Mouse (Mus musculus): Measurements from ENCODE around the gene Nhsl2. TPM values are rescaled to one million over a fixed set of nuclear protein-coding genes. Genes with fewer than 3 reads are reported as not detected.

Gene Nhsl2
- polyA plus RNA-seq, 1 experiment from 2014 or later: 17.4 TPM

GRCm38 (mm10) chrX:101889813-101890469 is 40.8 kb downstream of the Nhsl2 start:
- H3K4me1 ChIP-seq (ENCODE audit: control insufficient read depth, insufficient read depth, low read length): no peaks in the 10 kb centered on the region
- H3K27me3 ChIP-seq (ENCODE audit: control insufficient read depth, insufficient read depth, low read length): no peaks in the 10 kb centered on the region
- H3K4me2 ChIP-seq (replicated peaks; ENCODE audit: low read depth, low read length): no peak overlapping the region
- no peaks in the 10 kb centered on the region for H3K9me3 ChIP-seq (ENCODE audit: control insufficient read depth, low read depth, low read length)
- no peak overlapping the region for H3K4me3 ChIP-seq (ENCODE audit: low read depth, low read length)
- H3K27ac ChIP-seq (ENCODE audit: low read length): no peak overlapping the region
- WGBS: 69% methylated on average over 4 of the region's 4 CpGs
- no peak for ATAC-seq (ENCODE audit: insufficient number of reproducible peaks, insufficient read depth, low FRiP score, low read depth)
- H3K9ac ChIP-seq (replicated peaks; ENCODE audit: low read depth, low read length): no peak overlapping the region
- no peaks in the 10 kb centered on the region for H3K36me3 ChIP-seq (ENCODE audit: control insufficient read depth, insufficient read depth, low read length)

- no peak overlapping the region for H3K4me3 ChIP-seq (ENCODE audit: low read depth, low read length)
- no peaks in the 10 kb centered on the region for H3K9me3 ChIP-seq (ENCODE audit: control insufficient read depth, low read depth, low read length)
- H3K27ac ChIP-seq (ENCODE audit: low read length): no peak overlapping the region
- H3K27me3 ChIP-seq (ENCODE audit: control insufficient read depth, insufficient read depth, low read length): no peaks in the 10 kb centered on the region
- H3K4me2 ChIP-seq (replicated peaks; ENCODE audit: low read depth, low read length): no peak overlapping the region
- H3K9ac ChIP-seq (replicated peaks; ENCODE audit: low read depth, low read length): no peak overlapping the region
- H3K4me1 ChIP-seq (ENCODE audit: control insufficient read depth, insufficient read depth, low read length): no peaks in the 10 kb centered on the region
- no peaks in the 10 kb centered on the region for H3K36me3 ChIP-seq (ENCODE audit: control insufficient read depth, insufficient read depth, low read length)
- WGBS: 71% methylated on average over 7 of the region's 7 CpGs
- ATAC-seq (ENCODE audit: insufficient number of reproducible peaks, insufficient read depth, low FRiP score, low read depth): no peak
Observed at GRCm38 (mm10) chrX:101893796-101894195, 44.6 kb downstream of the Nhsl2 start.

GRCm38 (mm10) chrX:101898341-101898740 is 49.2 kb downstream of the Nhsl2 start:
- no peak overlapping the region for H3K4me2 ChIP-seq (replicated peaks; ENCODE audit: low read depth, low read length)
- no peak overlapping the region for H3K4me3 ChIP-seq (ENCODE audit: low read depth, low read length)
- WGBS: 51% methylated on average over 4 of the region's 4 CpGs
- no peak for ATAC-seq (ENCODE audit: insufficient number of reproducible peaks, insufficient read depth, low FRiP score, low read depth)
- H3K9ac ChIP-seq (replicated peaks; ENCODE audit: low read depth, low read length): no peak overlapping the region
- H3K27me3 ChIP-seq (ENCODE audit: control insufficient read depth, insufficient read depth, low read length): no peaks in the 10 kb centered on the region
- H3K36me3 ChIP-seq (ENCODE audit: control insufficient read depth, insufficient read depth, low read length): no peaks in the 10 kb centered on the region
- H3K4me1 ChIP-seq (ENCODE audit: control insufficient read depth, insufficient read depth, low read length): no peaks in the 10 kb centered on the region
- no peak overlapping the region for H3K27ac ChIP-seq (ENCODE audit: low read length)
- no peaks in the 10 kb centered on the region for H3K9me3 ChIP-seq (ENCODE audit: control insufficient read depth, low read depth, low read length)

GRCm38 (mm10) chrX:101901806-101902490 is 52.8 kb downstream of the Nhsl2 start:
- no peak for ATAC-seq (ENCODE audit: insufficient number of reproducible peaks, insufficient read depth, low FRiP score, low read depth)
- WGBS: 65% methylated on average over 7 of the region's 7 CpGs
- no peak overlapping the region for H3K4me2 ChIP-seq (replicated peaks; ENCODE audit: low read depth, low read length)
- no peaks in the 10 kb centered on the region for H3K36me3 ChIP-seq (ENCODE audit: control insufficient read depth, insufficient read depth, low read length)
- H3K9ac ChIP-seq (replicated peaks; ENCODE audit: low read depth, low read length): no peak overlapping the region
- H3K27me3 ChIP-seq (ENCODE audit: control insufficient read depth, insufficient read depth, low read length): no peaks in the 10 kb centered on the region
- no peaks in the 10 kb centered on the region for H3K9me3 ChIP-seq (ENCODE audit: control insufficient read depth, low read depth, low read length)
- H3K4me1 ChIP-seq (ENCODE audit: control insufficient read depth, insufficient read depth, low read length): no peaks in the 10 kb centered on the region
- H3K4me3 ChIP-seq (ENCODE audit: low read depth, low read length): no peak overlapping the region
- no peak overlapping the region for H3K27ac ChIP-seq (ENCODE audit: low read length)

GRCm38 (mm10) chrX:101902597-101902996 is 53.4 kb downstream of the Nhsl2 start:
- WGBS: 77% methylated on average over 4 of the region's 4 CpGs
- no peaks in the 10 kb centered on the region for H3K27me3 ChIP-seq (ENCODE audit: control insufficient read depth, insufficient read depth, low read length)

GRCm38 (mm10) chrX:101907301-101907700 is 58.1 kb downstream of the Nhsl2 start:
- H3K9me3 ChIP-seq (ENCODE audit: control insufficient read depth, low read depth, low read length): no peaks in the 10 kb centered on the region
- no peaks in the 10 kb centered on the region for H3K4me1 ChIP-seq (ENCODE audit: control insufficient read depth, insufficient read depth, low read length)
- no peak for ATAC-seq (ENCODE audit: insufficient number of reproducible peaks, insufficient read depth, low FRiP score, low read depth)
- no peak overlapping the region for H3K4me2 ChIP-seq (replicated peaks; ENCODE audit: low read depth, low read length)
- H3K9ac ChIP-seq (replicated peaks; ENCODE audit: low read depth, low read length): no peak overlapping the region
- no peaks in the 10 kb centered on the region for H3K36me3 ChIP-seq (ENCODE audit: control insufficient read depth, insufficient read depth, low read length)
- H3K27ac ChIP-seq (ENCODE audit: low read length): no peak overlapping the region
- 55% methylated on average over 5 of the region's 5 CpGs for WGBS
- H3K4me3 ChIP-seq (ENCODE audit: low read depth, low read length): no peak overlapping the region
- H3K27me3 ChIP-seq (ENCODE audit: control insufficient read depth, insufficient read depth, low read length): no peaks in the 10 kb centered on the region

More at GRCm38 (mm10) chrX:101902597-101902996, 53.4 kb downstream of the Nhsl2 start:
- Histone ChIP-seq H3K36me3 (ENCODE audit: control insufficient read depth, insufficient read depth, low read length) (no peaks in the 10 kb centered on the region), H3K9ac (replicated peaks; ENCODE audit: low read depth, low read length) (no peak overlapping the region), H3K27ac (ENCODE audit: low read length) (no peak overlapping the region), H3K4me3 (ENCODE audit: low read depth, low read length) (no peak overlapping the region), H3K4me1 (ENCODE audit: control insufficient read depth, insufficient read depth, low read length) (no peaks in the 10 kb centered on the region), H3K9me3 (ENCODE audit: control insufficient read depth, low read depth, low read length) (no peaks in the 10 kb centered on the region), H3K4me2 (replicated peaks; ENCODE audit: low read depth, low read length) (no peak overlapping the region)
- ATAC-seq (ENCODE audit: insufficient number of reproducible peaks, insufficient read depth, low FRiP score, low read depth): no peak

- H3K36me3 ChIP-seq (ENCODE audit: control insufficient read depth, insufficient read depth, low read length): no peaks in the 10 kb centered on the region
- H3K4me1 ChIP-seq (ENCODE audit: control insufficient read depth, insufficient read depth, low read length): no peaks in the 10 kb centered on the region
- H3K9me3 ChIP-seq (ENCODE audit: control insufficient read depth, low read depth, low read length): no peaks in the 10 kb centered on the region
- WGBS: 65% methylated on average over 2 of the region's 2 CpGs
- no peak overlapping the region for H3K4me3 ChIP-seq (ENCODE audit: low read depth, low read length)
- H3K4me2 ChIP-seq (replicated peaks; ENCODE audit: low read depth, low read length): no peak overlapping the region
- ATAC-seq (ENCODE audit: insufficient number of reproducible peaks, insufficient read depth, low FRiP score, low read depth): no peak
- H3K27ac ChIP-seq (ENCODE audit: low read length): no peak overlapping the region
- H3K27me3 ChIP-seq (ENCODE audit: control insufficient read depth, insufficient read depth, low read length): 0 out of 2 replicates have a peak, but pooled peaks cover 2% of the 10 kb centered on the region
- H3K9ac ChIP-seq (replicated peaks; ENCODE audit: low read depth, low read length): no peak overlapping the region
Observed at GRCm38 (mm10) chrX:101929131-101929530, 79.9 kb downstream of the Nhsl2 start.

- WGBS: 92% methylated on average over 6 of the region's 6 CpGs
- ATAC-seq (ENCODE audit: insufficient number of reproducible peaks, insufficient read depth, low FRiP score, low read depth): no peak
- Histone ChIP-seq H3K27me3 (ENCODE audit: control insufficient read depth, insufficient read depth, low read length) (0 out of 2 replicates have a peak, but pooled peaks cover 2% of the 10 kb centered on the region), H3K4me2 (replicated peaks; ENCODE audit: low read depth, low read length) (no peak overlapping the region), H3K4me3 (ENCODE audit: low read depth, low read length) (no peak overlapping the region), H3K9ac (replicated peaks; ENCODE audit: low read depth, low read length) (no peak overlapping the region), H3K36me3 (ENCODE audit: control insufficient read depth, insufficient read depth, low read length) (no peaks in the 10 kb centered on the region), H3K27ac (ENCODE audit: low read length) (no peak overlapping the region), H3K4me1 (ENCODE audit: control insufficient read depth, insufficient read depth, low read length) (no peaks in the 10 kb centered on the region), H3K9me3 (ENCODE audit: control insufficient read depth, low read depth, low read length) (no peaks in the 10 kb centered on the region)
Observed at GRCm38 (mm10) chrX:101930301-101930700, 81.1 kb downstream of the Nhsl2 start.

All from stomach, embryonic 14.5 days (tissue).